Mouse (Mus musculus) small intestine, adult 2 months (tissue): Measurements from ENCODE around the gene Lin7a.

Experiments
- CTCF ChIP-seq: fragments of 200-500 bp; IDR thresholded peaks from 2 replicates; pipeline ENCODE4 v1.5.1; 2012; ENCODE audit warnings: low read depth, mild to moderate bottlenecking, control low read depth, inconsistent platforms, low read length, moderate library complexity, mixed read lengths; ENCODE audit not compliant: insufficient replicate concordance, insufficient read length; ENCODE audit errors: extremely low read depth
- POLR2A ChIP-seq: fragments of 200-500 bp; IDR thresholded peaks from 2 replicates; pipeline ENCODE4 v1.6.1; 2012; ENCODE audit warnings: low read depth, mild to moderate bottlenecking, control low read depth, inconsistent platforms, low read length, moderate library complexity

DNA sequence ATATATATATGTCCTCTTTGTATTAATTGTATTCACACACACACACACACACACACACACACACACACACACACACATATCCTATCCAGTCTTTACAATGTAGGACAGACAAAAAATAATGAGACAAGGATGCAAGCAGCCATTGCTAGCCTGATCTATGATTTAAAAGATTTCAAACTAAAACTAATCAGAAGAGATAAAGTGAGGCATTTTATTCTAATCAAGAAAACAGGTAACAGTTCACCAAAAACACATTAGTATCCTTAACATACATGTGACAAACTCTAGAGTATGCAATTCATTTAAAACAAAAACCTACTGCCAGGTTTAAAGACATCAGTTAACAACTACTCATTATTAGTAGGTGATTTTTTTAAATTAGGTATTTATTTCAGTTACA, 30.1 kb upstream of the Lin7a start:
- no peak for TF ChIP-seq CTCF
- TF ChIP-seq POLR2A = no peak
